Mouse (Mus musculus) cerebellum, adult 2 months (tissue): ENCODE measurements at regions not wholly inside any gene's neighbourhood (a gene's known extent, or its start where the extent isn't known, plus 50 kb on each side); places are given as distances from the start of the nearest gene placed in this dataset.

ENCODE experiments used
- CTCF ChIP-seq: fragments of 200-500 bp; IDR thresholded peaks from 2 replicates; pipeline ENCODE4 v1.5.1; 2011; ENCODE audit warnings: low read depth, mild to moderate bottlenecking, control low read depth, low read length, moderate library complexity, borderline replicate concordance; ENCODE audit not compliant: insufficient read depth
- POLR2A ChIP-seq: fragments of 200-500 bp; IDR thresholded peaks from 2 replicates; pipeline ENCODE4 v1.6.1; 2011; ENCODE audit warnings: low read length, control low read depth, borderline replicate concordance; ENCODE audit not compliant: insufficient read depth

GRCm38 (mm10) chr9:24974021-24974741, 115.0 kb upstream of the Gm10181 start:
- TF ChIP-seq CTCF, result no peak
- TF ChIP-seq POLR2A, result no peak
